Mouse (Mus musculus) kidney, adult 8-10 months (tissue): ENCODE measurements around the gene Filip1l.

Experiments used
- DNase-seq, 2 experiments: peaks; one replicate each; pipeline ENCODE4 v3.0.0; 2022

Filip1l gene

GRCm38 (mm10) chr16:57573831-57574230 lies 220.9 kb downstream of the Filip1l start:
- no peak for DNase-seq

GRCm38 (mm10) chr16:57575764-57576388 lies 223.0 kb downstream of the Filip1l start:
- DNase-seq, result no peak

GRCm38 (mm10) chr16:57577519-57577918 lies 224.6 kb downstream of the Filip1l start:
- DNase-seq, result no peak

GRCm38 (mm10) chr16:57580041-57580440 lies 227.1 kb downstream of the Filip1l start:
- no peak for DNase-seq

GRCm38 (mm10) chr16:57582008-57582407 lies 229.1 kb downstream of the Filip1l start:
- peak; percentile 25 to 61 for DNase-seq

GRCm38 (mm10) chr16:57585201-57585600 lies 232.3 kb downstream of the Filip1l start:
- no peak for DNase-seq

- DNase-seq, result peak; percentile 22 to 33
Measured at GRCm38 (mm10) chr16:57593422-57594157, 240.7 kb downstream of the Filip1l start.

- no peak for DNase-seq
Measured at GRCm38 (mm10) chr16:57597295-57597957, 244.5 kb downstream of the Filip1l start.

GRCm38 (mm10) chr16:57601031-57601430 lies 248.1 kb downstream of the Filip1l start:
- no peak for DNase-seq

GRCm38 (mm10) chr16:57606444-57607227 lies 253.7 kb downstream of the Filip1l start, which contains the start of gene Cmss1:
Cmss1 (minus strand) TSS chr16:57606864.
- DNase-seq, result peak; percentile 64 to 78

GRCm38 (mm10) chr16:57611768-57612167 lies 258.9 kb downstream of the Filip1l start:
- DNase-seq, result peak in 1 of 2 experiments; percentile 25
